Mouse (Mus musculus) heart, embryonic 13.5 days (tissue): ENCODE results near the gene Banp. TPM values are rescaled to one million over a fixed set of nuclear protein-coding genes. Genes with fewer than 3 reads are reported as not detected.

ENCODE experiments used
- ATAC-seq: fragments of 200-750 bp; cut with Nextera tagmentation; 2 replicates; pipeline ENCODE4 v1.8.0; 2017; ENCODE audit warnings: moderate TSS enrichment; ENCODE audit not compliant: insufficient number of reproducible peaks, low FRiP score, low TSS enrichment; ENCODE audit errors: extremely low read depth
- H3K27ac ChIP-seq: fragments of 300-500 bp; sonication (generic); replicated peaks from 2 replicates; pipeline ENCODE4 v1.5.1; 2015; ENCODE audit warnings: moderate library complexity, mild to moderate bottlenecking, inconsistent platforms
- H3K27me3 ChIP-seq: fragments of 300-500 bp; sonication (generic); replicated peaks from 2 replicates; pipeline ENCODE4 v1.6.1; 2015; ENCODE audit warnings: mild to moderate bottlenecking, inconsistent platforms
- H3K36me3 ChIP-seq: fragments of 300-500 bp; sonication (generic); 2 replicates; pipeline ENCODE4 v1.6.1; 2015; ENCODE audit warnings: mild to moderate bottlenecking, inconsistent platforms
- H3K4me1 ChIP-seq: fragments of 300-500 bp; sonication (generic); 2 replicates; pipeline ENCODE4 v1.6.1; 2015; ENCODE audit warnings: inconsistent platforms
- H3K4me2 ChIP-seq: fragments of 300-500 bp; sonication (generic); 2 replicates; pipeline ENCODE4 v1.6.1; 2015; ENCODE audit warnings: inconsistent platforms, mild to moderate bottlenecking, moderate library complexity
- H3K4me3 ChIP-seq: fragments of 300-500 bp; sonication (generic); 2 replicates; pipeline ENCODE4 v1.5.1; 2015; ENCODE audit warnings: moderate library complexity, mild to moderate bottlenecking, inconsistent platforms
- H3K9ac ChIP-seq: fragments of 300-500 bp; sonication (generic); 2 replicates; pipeline ENCODE4 v1.6.1; 2015; ENCODE audit warnings: inconsistent platforms, mild to moderate bottlenecking, moderate library complexity
- H3K9me3 ChIP-seq: fragments of 300-500 bp; sonication (generic); 2 replicates; pipeline ENCODE4 v1.6.1; 2016; ENCODE audit warnings: inconsistent platforms
- WGBS: fragments of 180-500 bp; shearing (Covaris S2); methylation state at CpG from one replicate; pipeline ENCODE4 v1.1.7; 2015; ENCODE audit warnings: mixed read lengths; 5-methylcytosine and 5-hydroxymethylcytosine counted together
- polyA plus RNA-seq: library from polyadenylated mRNA; unstranded; fragments of >200 nt; fragmentation: Nextera tagmentation; extraction: Ambion mirVana; gene quantifications from 2 replicates; pipeline ENCODE4 v1.2.1, GENCODE M21; 2015

Banp gene
- polyA plus RNA-seq, 1 experiment from 2014 or later: 23.1 TPM

- 39% methylated on average over 8 of the region's 8 CpGs for WGBS
- no peaks in the 10 kb centered on the region for H3K9me3 ChIP-seq
- peaks cover 4% of the 10 kb centered on the region; the same call in 1 of the 2 replicates for H3K4me1 ChIP-seq
- H3K9ac ChIP-seq: no peak overlapping the region
- ATAC-seq: no peak
- no peaks in the 10 kb centered on the region for H3K27me3 ChIP-seq
- no peaks in the 10 kb centered on the region for H3K36me3 ChIP-seq
- no peak overlapping the region for H3K4me2 ChIP-seq
- H3K4me3 ChIP-seq: no peak overlapping the region
- no peak overlapping the region for H3K27ac ChIP-seq
Measured at GRCm38 (mm10) chr8:121927316-121927715, 22.2 kb upstream of the Banp start.

- H3K36me3 ChIP-seq: no peaks in the 10 kb centered on the region
- WGBS: 70% methylated on average over 4 of the region's 4 CpGs
- no peak overlapping the region for H3K4me2 ChIP-seq
- H3K9me3 ChIP-seq: no peaks in the 10 kb centered on the region
- H3K27ac ChIP-seq: no peak overlapping the region
- H3K4me1 ChIP-seq: peaks cover 17% of the 10 kb centered on the region
- H3K9ac ChIP-seq: no peak overlapping the region
- ATAC-seq: no peak
- H3K27me3 ChIP-seq: no peaks in the 10 kb centered on the region
- no peak overlapping the region for H3K4me3 ChIP-seq
Measured at GRCm38 (mm10) chr8:121930047-121930446, 19.5 kb upstream of the Banp start.

- H3K9me3 ChIP-seq: no peaks in the 10 kb centered on the region
- H3K27me3 ChIP-seq: no peaks in the 10 kb centered on the region
- 68% methylated on average over 7 of the region's 7 CpGs for WGBS
- no peak for ATAC-seq
- no peak overlapping the region for H3K4me2 ChIP-seq
- H3K4me1 ChIP-seq: peaks cover 26% of the 10 kb centered on the region
- H3K36me3 ChIP-seq: no peaks in the 10 kb centered on the region
- no peak overlapping the region for H3K9ac ChIP-seq
- H3K27ac ChIP-seq: no peak overlapping the region
- H3K4me3 ChIP-seq: no peak overlapping the region
Measured at GRCm38 (mm10) chr8:121931571-121931970, 18.0 kb upstream of the Banp start.

GRCm38 (mm10) chr8:121932026-121932667 is 17.4 kb upstream of the Banp start:
- Histone ChIP-seq H3K4me1 (peaks cover 26% of the 10 kb centered on the region), H3K4me2 (no peak overlapping the region), H3K36me3 (no peaks in the 10 kb centered on the region), H3K9me3 (no peaks in the 10 kb centered on the region), H3K27ac (no peak overlapping the region), H3K27me3 (no peaks in the 10 kb centered on the region), H3K4me3 (no peak overlapping the region), H3K9ac (no peak overlapping the region)
- WGBS: 59% methylated on average over 12 of the region's 12 CpGs
- ATAC-seq: no peak

- peaks cover 26% of the 10 kb centered on the region for H3K4me1 ChIP-seq
- ATAC-seq: no peak
- no peak overlapping the region for H3K9ac ChIP-seq
- 81% methylated on average over 14 of the region's 14 CpGs for WGBS
- no peaks in the 10 kb centered on the region for H3K36me3 ChIP-seq
- H3K27ac ChIP-seq: no peak overlapping the region
- H3K27me3 ChIP-seq: no peaks in the 10 kb centered on the region
- H3K9me3 ChIP-seq: no peaks in the 10 kb centered on the region
- H3K4me2 ChIP-seq: no peak overlapping the region
- H3K4me3 ChIP-seq: no peak overlapping the region
Measured at GRCm38 (mm10) chr8:121932668-121933520, 16.7 kb upstream of the Banp start.

- Histone ChIP-seq H3K27ac (no peak overlapping the region), H3K4me3 (no peak overlapping the region), H3K27me3 (no peaks in the 10 kb centered on the region), H3K36me3 (no peaks in the 10 kb centered on the region), H3K4me2 (no peak overlapping the region), H3K9ac (peak overlapping the region; percentile 48; the same call in 1 of the 2 replicates), H3K9me3 (0 out of 2 replicates have a peak, but pooled peaks cover 3% of the 10 kb centered on the region), H3K4me1 (peaks cover 26% of the 10 kb centered on the region)
- 27% methylated on average over 4 of the region's 4 CpGs for WGBS
- no peak; the same call in 1 of the 2 replicates for ATAC-seq
Measured at GRCm38 (mm10) chr8:121934506-121934905, 15.0 kb upstream of the Banp start.

- H3K27ac ChIP-seq: no peak overlapping the region
- no peaks in the 10 kb centered on the region for H3K27me3 ChIP-seq
- ATAC-seq: no peak
- peaks cover 26% of the 10 kb centered on the region for H3K4me1 ChIP-seq
- 0 out of 2 replicates have a peak, but pooled peaks cover 3% of the 10 kb centered on the region for H3K9me3 ChIP-seq
- peak overlapping the region; percentile 48; the same call in 1 of the 2 replicates for H3K9ac ChIP-seq
- no peak overlapping the region for H3K4me3 ChIP-seq
- H3K4me2 ChIP-seq: no peak overlapping the region
- H3K36me3 ChIP-seq: no peaks in the 10 kb centered on the region
Measured at GRCm38 (mm10) chr8:121934923-121935322, 14.6 kb upstream of the Banp start.

GRCm38 (mm10) chr8:121935341-121936294 is 13.9 kb upstream of the Banp start:
- no peaks in the 10 kb centered on the region for H3K36me3 ChIP-seq
- H3K4me3 ChIP-seq: no peak overlapping the region
- H3K9ac ChIP-seq: no peak overlapping the region

GRCm38 (mm10) chr8:121936391-121936790 is 13.2 kb upstream of the Banp start:
- peaks cover 26% of the 10 kb centered on the region for H3K4me1 ChIP-seq
- no peak for ATAC-seq
- H3K36me3 ChIP-seq: no peaks in the 10 kb centered on the region
- H3K27ac ChIP-seq: no peak overlapping the region
- no peak overlapping the region for H3K4me2 ChIP-seq
- no peaks in the 10 kb centered on the region for H3K27me3 ChIP-seq
- 65% methylated on average over 14 of the region's 14 CpGs for WGBS
- no peak overlapping the region for H3K9ac ChIP-seq
- no peak overlapping the region for H3K4me3 ChIP-seq
- H3K9me3 ChIP-seq: 0 out of 2 replicates have a peak, but pooled peaks cover 3% of the 10 kb centered on the region

More at GRCm38 (mm10) chr8:121935341-121936294, 13.9 kb upstream of the Banp start:
- H3K9me3 ChIP-seq: 0 out of 2 replicates have a peak, but pooled peaks cover 3% of the 10 kb centered on the region
- ATAC-seq: no peak
- H3K27ac ChIP-seq: no peak overlapping the region
- peaks cover 26% of the 10 kb centered on the region for H3K4me1 ChIP-seq
- H3K27me3 ChIP-seq: no peaks in the 10 kb centered on the region
- WGBS: 45% methylated on average over 12 of the region's 12 CpGs
- H3K4me2 ChIP-seq: no peak overlapping the region

- no peak for ATAC-seq
- Histone ChIP-seq H3K9me3 (0 out of 2 replicates have a peak, but pooled peaks cover 3% of the 10 kb centered on the region), H3K27me3 (no peaks in the 10 kb centered on the region), H3K36me3 (no peaks in the 10 kb centered on the region), H3K9ac (no peak overlapping the region), H3K4me1 (peaks cover 17% of the 10 kb centered on the region), H3K4me3 (no peak overlapping the region), H3K4me2 (no peak overlapping the region), H3K27ac (no peak overlapping the region)
- 80% methylated on average over 7 of the region's 7 CpGs for WGBS
Measured at GRCm38 (mm10) chr8:121938732-121939131, 10.8 kb upstream of the Banp start.
